Mouse (Mus musculus): ENCODE measurements around the gene Zfp513. TPM values are rescaled to one million over a fixed set of nuclear protein-coding genes. Genes with fewer than 3 reads are reported as not detected.

Zfp513 gene
- 14.9 TPM for polyA plus RNA-seq (2015; fragmentation: Illumina TruSeq; extraction: RNeasy Lipid Tissue Mini Kit (QIAGEN cat#74804); ENCODE audit: insufficient read depth, low replicate concordance)

DNA sequence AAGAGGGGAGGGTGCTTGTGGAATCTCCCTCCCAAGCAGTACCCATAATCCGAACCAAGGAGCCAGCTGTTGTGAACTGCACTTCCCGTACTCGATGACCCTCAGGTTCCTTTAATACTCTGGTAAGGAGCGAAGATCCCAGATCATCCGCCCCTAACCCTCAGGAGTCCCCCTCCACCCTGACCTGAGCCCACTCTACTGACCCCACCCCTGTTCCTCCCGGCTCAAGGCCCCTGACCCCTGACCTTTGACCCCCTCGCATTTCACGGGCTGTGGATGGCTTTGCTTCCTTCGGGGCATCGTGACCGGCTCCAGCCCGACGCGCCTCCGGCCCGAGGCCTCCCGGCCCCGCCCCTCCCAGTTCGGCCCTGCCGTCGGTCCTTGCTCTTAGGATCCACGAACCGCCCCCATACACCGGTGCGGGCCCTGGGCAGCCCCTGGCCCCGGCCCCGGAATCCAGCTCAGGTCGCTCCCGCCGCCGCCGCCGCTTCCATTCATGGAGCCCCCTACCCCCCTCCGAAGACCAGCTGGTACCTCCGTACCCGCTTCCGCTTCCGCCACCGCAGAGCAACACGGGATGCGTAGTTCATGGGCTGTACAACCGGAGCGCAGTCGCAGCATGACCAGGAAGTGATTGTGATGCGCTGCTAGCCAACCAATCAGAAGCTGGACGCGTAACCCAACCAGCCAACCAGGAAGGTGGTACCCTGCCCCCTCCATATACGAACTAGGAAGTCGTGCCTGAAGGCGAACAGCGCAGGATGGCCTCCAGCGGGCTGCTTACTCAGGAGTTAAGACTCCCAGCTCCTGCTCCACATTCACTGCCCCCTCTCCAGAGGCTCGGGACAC is at the start of gene Zfp513:
Zfp513 (minus strand) TSS at position 562 of the 849 bp plus-strand sequence.

DNA sequence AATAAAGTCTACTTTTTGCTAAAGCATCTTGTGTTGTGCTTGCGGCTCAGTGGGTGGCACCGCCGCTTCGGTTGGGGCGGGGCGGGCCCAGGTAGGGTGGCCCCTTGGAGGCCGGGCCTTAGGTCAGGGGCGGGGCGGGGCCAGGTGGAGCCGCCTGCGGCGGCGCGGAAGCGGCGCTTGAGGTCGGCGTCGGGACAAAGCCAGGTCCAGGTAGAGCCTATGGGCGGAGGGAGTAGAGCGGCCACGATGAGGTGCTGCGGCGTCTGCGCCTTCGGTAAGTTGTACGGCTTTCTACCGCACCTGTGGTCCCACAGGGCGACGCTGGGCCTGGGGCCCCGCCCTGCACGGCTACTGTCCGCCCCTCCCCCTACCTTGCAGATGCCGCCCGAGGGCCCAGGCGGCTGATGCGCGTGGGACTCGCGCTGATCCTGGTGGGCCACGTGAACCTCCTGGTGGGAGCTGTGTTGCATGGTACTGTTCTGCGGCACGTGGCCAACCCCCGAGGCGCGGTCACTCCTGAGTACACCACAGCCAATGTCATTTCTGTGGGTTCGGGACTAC is 49.5 kb upstream of the Zfp513 start, which contains the start of gene Krtcap3:
Krtcap3 (plus strand) TSS at position 151 of the 561 bp plus-strand sequence.

DNA sequence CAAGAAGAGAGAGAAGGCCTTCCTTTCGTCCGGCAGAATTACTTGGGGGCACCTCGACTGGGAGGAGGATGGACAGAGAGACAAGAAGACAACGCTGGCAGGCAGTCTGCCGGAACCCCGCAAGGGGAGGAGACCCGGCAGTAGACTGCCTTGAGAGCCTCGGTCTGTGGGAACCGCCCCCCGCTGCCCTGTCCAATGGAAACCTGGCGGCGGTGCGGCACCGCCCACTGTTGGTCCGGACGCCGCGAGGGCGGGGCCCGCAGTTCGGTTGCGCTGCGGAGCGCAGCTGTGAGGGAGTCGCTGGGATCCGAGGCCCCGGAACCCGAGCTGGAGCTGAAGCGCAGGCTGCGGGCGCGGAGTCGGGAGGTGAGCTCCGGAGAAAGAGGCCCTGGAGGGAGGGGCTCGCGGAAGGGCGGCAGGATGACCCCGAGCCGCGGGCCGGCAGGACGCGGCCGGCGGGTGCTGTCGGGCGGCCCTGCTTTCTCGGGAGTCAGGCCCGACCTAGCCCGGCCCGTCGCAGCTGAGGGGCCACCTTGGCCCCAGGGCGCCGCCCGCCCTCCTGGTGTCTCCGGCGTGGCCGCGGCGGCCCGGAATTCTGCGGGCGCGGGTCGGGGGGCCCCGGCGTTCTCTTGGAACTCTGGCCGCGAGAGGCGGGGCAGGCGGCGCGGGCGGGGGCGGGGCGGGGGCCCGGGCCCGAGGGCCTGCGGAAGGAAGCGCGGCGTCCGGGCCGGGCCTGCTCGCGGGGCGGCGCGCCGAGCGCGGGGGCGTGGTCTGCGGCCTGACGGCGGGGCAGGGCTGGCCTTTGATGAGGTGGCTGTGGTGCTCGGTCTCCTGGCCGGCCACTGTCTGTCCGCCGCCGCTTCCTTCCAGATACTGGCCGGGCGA is 38.8 kb upstream of the Zfp513 start, which contains the start of the genes Nrbp1 and Gm9970:
Nrbp1 (plus strand) TSS at position 228 of the 885 bp plus-strand sequence.
Gm9970 (minus strand) TSS at position 596 of the 885 bp plus-strand sequence.

DNA sequence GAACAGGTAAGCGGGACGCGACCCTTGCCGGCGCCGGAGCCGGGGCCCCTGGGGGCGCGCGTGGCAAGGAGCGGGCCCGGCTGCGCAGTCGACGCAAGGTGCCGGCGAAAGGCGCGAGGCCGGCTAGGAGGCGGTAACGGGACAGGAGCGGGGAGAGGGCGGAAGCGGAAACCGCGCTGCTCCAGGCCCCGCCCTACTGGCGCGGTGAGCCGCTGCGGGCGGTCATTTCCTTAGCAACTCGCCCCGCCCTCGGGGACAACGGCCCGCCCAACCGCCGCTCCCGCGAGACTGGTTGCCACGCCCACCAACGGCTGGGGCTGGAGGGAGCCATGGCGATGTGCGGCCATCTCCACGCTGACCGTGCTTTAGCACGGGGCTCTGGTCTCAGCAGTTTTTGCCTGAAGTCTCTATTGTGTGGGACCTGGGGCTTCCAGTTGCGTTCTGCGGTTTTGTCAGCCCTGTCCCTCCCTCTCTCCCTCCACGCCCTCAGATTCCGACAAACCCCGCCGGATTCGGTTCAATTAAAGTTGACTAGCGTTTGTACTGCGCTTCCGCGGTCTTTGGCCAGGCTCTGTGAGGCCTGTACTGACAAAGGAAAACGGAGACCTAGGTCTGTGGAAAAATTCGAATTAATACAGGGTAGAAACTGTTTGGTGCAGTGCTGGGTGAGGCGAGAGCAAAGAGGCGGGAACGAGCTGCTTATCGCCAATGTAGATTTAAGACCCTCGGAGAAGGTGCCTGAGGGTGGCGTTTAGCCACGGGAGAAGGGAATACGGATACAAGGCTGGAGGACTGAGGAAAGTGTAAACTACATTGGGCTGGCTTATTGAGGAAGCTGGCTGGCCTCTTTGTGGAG is 18.6 kb upstream of the Zfp513 start, which contains the start of gene Ppm1g:
Ppm1g (minus strand) TSS at position 240 of the 856 bp plus-strand sequence.

DNA sequence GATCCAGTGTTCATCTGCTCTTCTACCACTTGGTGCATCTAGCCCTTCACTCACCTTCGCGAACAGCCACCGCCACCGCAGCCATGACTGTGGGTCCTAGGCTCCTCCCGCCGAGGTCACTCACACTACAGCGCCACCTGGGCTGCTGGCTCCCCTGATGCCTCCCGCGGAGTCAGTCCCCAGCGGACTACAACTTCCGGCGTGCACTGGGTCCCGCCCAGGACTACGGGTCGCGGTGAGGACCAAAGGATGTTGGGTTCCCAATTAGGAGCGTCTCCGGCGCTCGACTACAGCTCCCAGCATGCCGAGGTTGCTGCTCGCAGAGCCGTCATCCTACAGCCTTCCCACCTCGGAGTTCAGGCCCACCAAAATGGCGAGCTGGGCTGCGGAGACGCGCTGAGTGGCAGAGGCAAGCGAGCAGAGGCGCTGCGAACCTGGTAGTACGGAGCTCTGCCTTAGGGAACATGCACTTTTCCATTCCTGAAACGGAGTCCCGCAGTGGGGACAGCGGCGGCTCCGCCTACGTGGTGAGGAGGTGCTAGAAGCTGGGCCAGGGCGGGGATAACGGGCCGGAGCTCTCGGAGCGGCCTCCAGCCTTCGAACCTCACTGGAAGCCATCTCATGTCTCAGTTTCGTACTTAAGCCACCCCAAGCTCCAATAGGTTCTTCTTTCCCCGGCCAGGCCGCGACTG is 9.0 kb downstream of the Zfp513 start, which contains the start of the genes Snx17 and Eif2b4:
Snx17 (plus strand) TSS at position 289 of the 692 bp plus-strand sequence.
Eif2b4 (minus strand) TSS at position 492 of the 692 bp plus-strand sequence.

DNA sequence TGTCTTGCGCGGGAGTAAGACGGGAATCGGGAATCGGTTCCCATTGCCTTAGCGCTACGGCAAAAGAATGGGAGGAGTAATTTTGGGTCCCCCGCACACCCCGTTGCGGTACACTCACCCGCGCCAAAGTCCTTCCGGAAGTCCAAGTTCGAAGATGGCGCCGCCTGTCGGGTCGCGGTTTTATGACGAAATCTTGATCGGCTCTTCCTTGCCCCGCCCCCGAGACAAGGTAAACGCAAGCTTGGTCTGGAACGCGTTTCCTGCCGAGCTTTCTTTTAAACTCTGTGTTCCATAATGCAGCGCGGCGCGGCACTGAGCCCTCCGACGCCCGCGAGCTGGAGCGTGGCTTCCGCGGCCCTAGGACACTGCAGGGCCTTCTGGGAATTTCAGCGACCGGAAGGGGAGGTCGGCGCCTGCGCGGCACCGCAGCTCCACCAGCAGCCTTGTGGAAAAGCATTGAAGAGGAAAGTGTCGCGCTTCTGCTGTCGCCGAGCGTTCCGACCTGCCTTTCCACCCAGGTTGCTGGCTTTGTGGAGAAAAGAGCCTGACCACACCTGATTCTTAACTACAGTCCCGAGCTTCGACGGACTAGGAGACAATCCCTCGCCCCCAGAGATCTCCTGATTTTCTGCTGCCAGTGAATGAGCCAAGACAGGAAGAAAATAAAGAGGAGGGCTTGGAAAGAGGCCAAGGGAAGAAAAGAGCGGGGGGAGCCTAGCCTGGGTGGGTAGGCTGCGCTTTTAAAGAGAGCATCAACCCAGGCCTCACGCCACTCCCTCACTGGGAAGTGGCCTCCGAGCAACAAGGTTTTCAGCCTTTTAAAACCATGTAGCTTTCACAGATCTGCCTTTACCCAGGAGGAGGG is 22.1 kb downstream of the Zfp513 start, which contains the start of the genes Gm29609 and Gtf3c2:
Gm29609 (minus strand) TSS at position 146 of the 865 bp plus-strand sequence.
Gtf3c2 (minus strand) TSS at position 379 of the 865 bp plus-strand sequence.

DNA sequence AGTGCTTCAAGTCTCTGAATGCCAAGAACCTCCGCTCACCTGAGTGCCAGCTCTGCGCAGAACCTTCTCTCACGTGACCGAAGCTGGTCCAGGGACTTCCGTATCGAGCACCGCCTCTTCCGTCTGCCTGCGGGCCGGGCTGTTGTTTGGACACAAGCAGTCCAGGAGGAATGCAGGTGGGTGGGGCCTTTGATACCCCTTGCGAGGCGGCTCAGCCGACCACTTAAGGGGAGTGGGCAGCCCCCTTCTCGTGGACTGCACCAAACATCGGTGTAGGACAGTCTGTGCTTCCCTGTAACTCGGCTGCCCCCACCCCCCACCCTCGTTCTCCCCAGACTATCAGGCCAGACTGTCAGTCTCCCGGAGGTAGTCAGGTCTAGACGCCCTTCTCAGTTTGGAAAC is 48.0 kb downstream of the Zfp513 start, which contains the start of gene Mpv17:
Mpv17 (minus strand) TSS at position 100 of the 402 bp plus-strand sequence.

Other genes starting within 250 kb of the Zfp513 start
- 147 TPM for gene Preb, start 241.9 kb downstream of the Zfp513 start, polyA plus RNA-seq (2015; fragmentation: Illumina TruSeq; extraction: RNeasy Lipid Tissue Mini Kit (QIAGEN cat#74804); ENCODE audit: insufficient read depth, low replicate concordance)
- 0.54 TPM for gene Tcf23, start 233.6 kb downstream of the Zfp513 start, polyA plus RNA-seq (2015; fragmentation: Illumina TruSeq; extraction: RNeasy Lipid Tissue Mini Kit (QIAGEN cat#74804); ENCODE audit: insufficient read depth, low replicate concordance)
- gene Atraid, start 154.0 kb downstream of the Zfp513 start, polyA plus RNA-seq (2015; fragmentation: Illumina TruSeq; extraction: RNeasy Lipid Tissue Mini Kit (QIAGEN cat#74804); ENCODE audit: insufficient read depth, low replicate concordance) = 100 TPM
- 5.0 TPM for gene Slc5a6, start 153.4 kb downstream of the Zfp513 start, polyA plus RNA-seq (2015; fragmentation: Illumina TruSeq; extraction: RNeasy Lipid Tissue Mini Kit (QIAGEN cat#74804); ENCODE audit: insufficient read depth, low replicate concordance)
- 12.4 TPM for gene Cad, start 147.5 kb downstream of the Zfp513 start, polyA plus RNA-seq (2015; fragmentation: Illumina TruSeq; extraction: RNeasy Lipid Tissue Mini Kit (QIAGEN cat#74804); ENCODE audit: insufficient read depth, low replicate concordance)
- not detected for gene Dnajc5g, start 96.0 kb downstream of the Zfp513 start, polyA plus RNA-seq (2015; fragmentation: Illumina TruSeq; extraction: RNeasy Lipid Tissue Mini Kit (QIAGEN cat#74804); ENCODE audit: insufficient read depth, low replicate concordance)
- not detected for gene Slc30a3, start 94.1 kb downstream of the Zfp513 start, polyA plus RNA-seq (2015; fragmentation: Illumina TruSeq; extraction: RNeasy Lipid Tissue Mini Kit (QIAGEN cat#74804); ENCODE audit: insufficient read depth, low replicate concordance)
- gene Trim54, start 85.6 kb downstream of the Zfp513 start, polyA plus RNA-seq (2015; fragmentation: Illumina TruSeq; extraction: RNeasy Lipid Tissue Mini Kit (QIAGEN cat#74804); ENCODE audit: insufficient read depth, low replicate concordance) = not detected
- gene Ucn, start 63.5 kb downstream of the Zfp513 start, polyA plus RNA-seq (2015; fragmentation: Illumina TruSeq; extraction: RNeasy Lipid Tissue Mini Kit (QIAGEN cat#74804); ENCODE audit: insufficient read depth, low replicate concordance) = not detected
- gene Mpv17, start 48.1 kb downstream of the Zfp513 start, polyA plus RNA-seq (2015; fragmentation: Illumina TruSeq; extraction: RNeasy Lipid Tissue Mini Kit (QIAGEN cat#74804); ENCODE audit: insufficient read depth, low replicate concordance) = 37.0 TPM
- 2.1 TPM for gene Gm29609, start 22.4 kb downstream of the Zfp513 start, polyA plus RNA-seq (2015; fragmentation: Illumina TruSeq; extraction: RNeasy Lipid Tissue Mini Kit (QIAGEN cat#74804); ENCODE audit: insufficient read depth, low replicate concordance)
- 116 TPM for gene Gtf3c2, start 22.2 kb downstream of the Zfp513 start, polyA plus RNA-seq (2015; fragmentation: Illumina TruSeq; extraction: RNeasy Lipid Tissue Mini Kit (QIAGEN cat#74804); ENCODE audit: insufficient read depth, low replicate concordance)
- 97.0 TPM for gene Snx17, start 9.1 kb downstream of the Zfp513 start, polyA plus RNA-seq (2015; fragmentation: Illumina TruSeq; extraction: RNeasy Lipid Tissue Mini Kit (QIAGEN cat#74804); ENCODE audit: insufficient read depth, low replicate concordance)
- 17.1 TPM for gene Eif2b4, start 8.9 kb downstream of the Zfp513 start, polyA plus RNA-seq (2015; fragmentation: Illumina TruSeq; extraction: RNeasy Lipid Tissue Mini Kit (QIAGEN cat#74804); ENCODE audit: insufficient read depth, low replicate concordance)
- gene Ppm1g, start 18.4 kb upstream of the Zfp513 start, polyA plus RNA-seq (2015; fragmentation: Illumina TruSeq; extraction: RNeasy Lipid Tissue Mini Kit (QIAGEN cat#74804); ENCODE audit: insufficient read depth, low replicate concordance) = 88.2 TPM
- gene Nrbp1, start 38.6 kb upstream of the Zfp513 start, polyA plus RNA-seq (2015; fragmentation: Illumina TruSeq; extraction: RNeasy Lipid Tissue Mini Kit (QIAGEN cat#74804); ENCODE audit: insufficient read depth, low replicate concordance) = 156 TPM
- not detected for gene Gm9970, start 38.9 kb upstream of the Zfp513 start, polyA plus RNA-seq (2015; fragmentation: Illumina TruSeq; extraction: RNeasy Lipid Tissue Mini Kit (QIAGEN cat#74804); ENCODE audit: insufficient read depth, low replicate concordance)
- gene Krtcap3, start 49.4 kb upstream of the Zfp513 start, polyA plus RNA-seq (2015; fragmentation: Illumina TruSeq; extraction: RNeasy Lipid Tissue Mini Kit (QIAGEN cat#74804); ENCODE audit: insufficient read depth, low replicate concordance) = 11.7 TPM
- 20.5 TPM for gene Ift172, start 88.8 kb upstream of the Zfp513 start, polyA plus RNA-seq (2015; fragmentation: Illumina TruSeq; extraction: RNeasy Lipid Tissue Mini Kit (QIAGEN cat#74804); ENCODE audit: insufficient read depth, low replicate concordance)
- 3.6 TPM for gene Fndc4, start 93.8 kb upstream of the Zfp513 start, polyA plus RNA-seq (2015; fragmentation: Illumina TruSeq; extraction: RNeasy Lipid Tissue Mini Kit (QIAGEN cat#74804); ENCODE audit: insufficient read depth, low replicate concordance)
- gene Gckr, start 95.1 kb upstream of the Zfp513 start, polyA plus RNA-seq (2015; fragmentation: Illumina TruSeq; extraction: RNeasy Lipid Tissue Mini Kit (QIAGEN cat#74804); ENCODE audit: insufficient read depth, low replicate concordance) = not detected